Mouse (Mus musculus) ES-E14 (cell line): Measurements from ENCODE around the gene Ilvbl. TPM values are rescaled to one million over a fixed set of nuclear protein-coding genes. Genes with fewer than 3 reads are reported as not detected.
"Not testable (repeated sequence)": the region's sequence is repeated elsewhere in the genome, so short reads cannot be mapped to it uniquely, and the experiment has no call there.

Source experiments
- DNase-seq: peaks from one replicate; pipeline ENCODE4 v3.0.0-alpha.2; 2013; ENCODE audit warnings: low read depth, low spot score
- H3K27ac ChIP-seq: 2 replicates; pipeline ENCODE4 v1.5.1; 2012; ENCODE audit warnings: low read depth, mild to moderate bottlenecking, low read length, moderate library complexity, mixed read lengths; ENCODE audit not compliant: poor library complexity, insufficient read depth, severe bottlenecking
- H3K36me3 ChIP-seq: 2 replicates; pipeline ENCODE4 v1.6.1; 2012; ENCODE audit warnings: mild to moderate bottlenecking, low read length, moderate library complexity, mixed read lengths; ENCODE audit not compliant: control insufficient read depth, poor library complexity, insufficient read depth, severe bottlenecking
- H3K4me1 ChIP-seq, 2 experiments: fragments of 150-350 bp in 1 of 2; sonication (generic) in 1 of 2; 2 replicates each; pipeline ENCODE4 v1.6.1; 2012; ENCODE audit warnings: low read length in 2 of 2, mild to moderate bottlenecking in 1 of 2, mixed read lengths in 1 of 2; ENCODE audit not compliant: control insufficient read depth in 2 of 2, insufficient read depth in 2 of 2, poor library complexity in 1 of 2
- H3K4me3 ChIP-seq, 2 experiments: fragments of 150-350 bp in 1 of 2; sonication (generic) in 1 of 2; 2 replicates each; pipeline ENCODE4 v1.5.1; 2012; ENCODE audit warnings: low read length in 2 of 2, low read depth in 1 of 2, mild to moderate bottlenecking in 1 of 2, mixed read lengths in 1 of 2; ENCODE audit not compliant: insufficient read depth in 1 of 2, poor library complexity in 1 of 2, severe bottlenecking in 1 of 2
- H3K9ac ChIP-seq: 2 replicates; pipeline ENCODE4 v1.6.1; 2012; ENCODE audit warnings: low read depth, mild to moderate bottlenecking, low read length, mixed read lengths; ENCODE audit not compliant: poor library complexity, insufficient read depth, severe bottlenecking
- H3K9me3 ChIP-seq: fragments of 150-350 bp; sonication (generic); 2 replicates; pipeline ENCODE4 v1.6.1; 2012; ENCODE audit warnings: low read depth, mild to moderate bottlenecking, low read length; ENCODE audit not compliant: control insufficient read depth, insufficient read depth
- CHD2 ChIP-seq: IDR thresholded peaks from 2 replicates; pipeline ENCODE4 v1.6.1; 2014; ENCODE audit warnings: mild to moderate bottlenecking, low read depth, low read length, inconsistent platforms
- HCFC1 ChIP-seq: IDR thresholded peaks from 2 replicates; pipeline ENCODE4 v1.6.1; 2012; ENCODE audit warnings: low read length, inconsistent platforms, borderline replicate concordance; ENCODE audit not compliant: insufficient read depth
- MAFK ChIP-seq: IDR thresholded peaks from 2 replicates; pipeline ENCODE4 v1.6.1; 2014; ENCODE audit warnings: mild to moderate bottlenecking, low read depth, low read length, inconsistent platforms; ENCODE audit not compliant: insufficient read depth
- ZC3H11A ChIP-seq: IDR thresholded peaks from 2 replicates; pipeline ENCODE4 v1.6.1; 2012; ENCODE audit warnings: low read depth, mild to moderate bottlenecking, inconsistent platforms, low read length, borderline replicate concordance
- ZNF384 ChIP-seq: IDR thresholded peaks from 2 replicates; pipeline ENCODE4 v1.6.1; 2012; ENCODE audit warnings: low read depth, low read length, inconsistent platforms
- in situ Hi-C, 2 experiments: fragments of 600-800 bp; cut with MboI; formaldehyde crosslinking; loops; one replicate each; pipeline ENCODE4 v1.15.1; 2025; ENCODE audit warnings: low sequenced_read_pairs in 2 of 2, inconsistent platforms in 1 of 2; ENCODE audit not compliant: unreplicated experiment in 2 of 2
- total RNA-seq: library from RNA; depleted of rRNA; stranded (reverse); fragments of 300-350 nt; gene quantifications from 2 replicates; pipeline ENCODE4 v1.2.3, GENCODE M21; 2012; rRNA removed

The Ilvbl gene
- 25.5 and 36.0 TPM in 2 replicates for total RNA-seq

DNA sequence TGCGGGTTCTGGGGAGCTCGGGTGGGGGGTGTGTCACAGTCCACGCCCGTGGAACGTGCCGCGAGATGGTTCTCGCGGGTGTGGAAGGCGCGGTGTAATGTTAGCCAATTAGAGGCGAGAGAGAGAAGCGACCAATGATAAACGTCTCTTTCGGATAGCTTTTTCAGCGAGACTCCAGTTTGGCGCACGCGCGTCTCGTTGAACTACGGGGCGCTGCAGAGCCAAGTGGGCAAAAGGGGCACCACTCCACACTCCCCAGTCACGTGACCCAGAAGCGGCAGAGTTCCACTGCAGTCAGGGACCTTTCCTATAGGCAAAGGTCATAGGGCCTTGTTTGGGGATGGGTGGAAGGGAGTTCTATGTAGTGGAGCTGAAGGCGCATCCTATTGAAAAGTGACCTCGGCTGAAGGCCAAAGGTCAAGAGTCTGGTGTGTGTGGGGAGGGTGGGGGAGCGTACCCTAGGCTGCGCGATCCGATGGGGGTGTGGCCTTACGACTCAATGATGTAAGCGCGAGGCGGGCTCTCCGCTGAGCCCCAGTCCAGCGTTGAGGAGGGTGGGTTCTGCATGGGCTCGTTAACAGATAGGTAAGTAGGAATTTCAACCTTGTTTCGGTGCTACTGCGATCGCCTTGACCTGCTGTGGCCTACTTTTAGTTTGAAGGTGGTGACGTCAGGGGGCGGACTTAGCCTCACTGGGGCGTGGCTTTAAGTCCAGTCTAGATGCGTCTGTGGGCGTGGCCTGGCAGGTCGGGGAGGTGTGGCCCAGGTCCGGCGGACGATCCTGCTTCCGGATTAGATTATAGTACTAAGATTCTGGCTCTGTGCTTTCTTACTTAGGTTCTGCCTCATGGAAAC is at the start of gene Ilvbl:
Gene Ilvbl (plus strand): TSS at position 97 of the 855 bp plus-strand sequence.
- Histone ChIP-seq H3K9ac (peak within 1 kb of the TSS; percentile 81), H3K9me3 (no peaks in the 10 kb centered on the region), H3K4me1 (peaks cover 0 to 2% of the 10 kb centered on the region in 2 experiments; a peak in 2 of 4 replicates), H3K27ac (peak within 1 kb of the TSS; percentile 82), H3K4me3 (peak within 1 kb of the TSS; percentile 64 to 80), H3K36me3 (peaks cover 9% of the 10 kb centered on the region)
- TF ChIP-seq ZC3H11A (no peak), CHD2 (peak; percentile 84)
- peak; percentile 95 for DNase-seq
- in situ Hi-C loops = no loop called here

DNA sequence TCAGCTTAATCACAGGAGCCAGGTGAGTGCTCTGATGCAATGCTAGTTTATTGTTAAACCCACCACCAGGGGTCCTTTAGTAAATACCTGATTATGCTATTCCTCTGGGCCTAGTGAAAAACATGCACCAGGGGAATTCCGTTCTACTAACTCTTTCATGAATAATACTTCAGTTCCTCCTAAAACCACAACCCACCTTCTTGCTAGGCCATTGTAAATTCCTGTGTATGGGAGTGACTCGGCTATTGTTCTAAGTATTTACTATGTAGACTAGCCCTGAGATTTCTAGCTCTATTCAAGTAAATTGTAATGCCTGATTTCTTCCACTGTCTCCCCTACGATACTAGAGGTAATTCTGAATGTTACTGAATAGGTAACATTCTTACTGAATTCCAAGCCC is 49.1 kb upstream of the Ilvbl start:
- H3K27ac ChIP-seq, DNase-seq, H3K9ac ChIP-seq, H3K9me3 ChIP-seq, in situ Hi-C loops, H3K4me1 ChIP-seq, H3K36me3 ChIP-seq, H3K4me3 ChIP-seq: not testable (repeated sequence)

DNA sequence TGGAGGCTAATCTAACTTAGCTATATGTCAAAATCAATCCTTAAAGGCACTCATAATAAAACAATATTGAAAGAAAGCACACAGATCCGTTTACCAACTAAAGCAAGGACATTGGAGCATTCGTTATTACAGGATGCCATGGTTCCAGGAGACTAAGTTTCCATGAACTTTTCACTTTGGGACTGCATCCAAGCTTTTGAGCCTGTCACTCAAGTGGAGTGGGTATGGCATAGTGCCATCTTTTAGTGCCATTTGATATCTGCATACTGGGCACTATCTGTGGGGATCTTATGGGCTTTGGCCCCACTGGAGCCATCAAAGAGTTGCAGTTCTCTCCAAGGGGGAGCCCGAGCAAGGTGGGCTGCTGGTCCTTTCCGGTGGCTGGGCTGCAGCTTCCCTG is 48.6 kb upstream of the Ilvbl start:
- peaks cover 0 to 2% of the 10 kb centered on the region in 2 experiments; a peak in 1 of 4 replicates for H3K4me1 ChIP-seq
- DNase-seq = no peak
- no peak overlapping the region for H3K27ac ChIP-seq
- no peaks in the 10 kb centered on the region for H3K36me3 ChIP-seq
- TF ChIP-seq MAFK (no peak), HCFC1 (no peak), ZC3H11A (no peak), ZNF384 (no peak), CHD2 (no peak)
- H3K9me3 ChIP-seq = no peaks in the 10 kb centered on the region
- no peak overlapping the region for H3K4me3 ChIP-seq
- H3K9ac ChIP-seq = no peak overlapping the region
- in situ Hi-C loops = no loop called here

DNA sequence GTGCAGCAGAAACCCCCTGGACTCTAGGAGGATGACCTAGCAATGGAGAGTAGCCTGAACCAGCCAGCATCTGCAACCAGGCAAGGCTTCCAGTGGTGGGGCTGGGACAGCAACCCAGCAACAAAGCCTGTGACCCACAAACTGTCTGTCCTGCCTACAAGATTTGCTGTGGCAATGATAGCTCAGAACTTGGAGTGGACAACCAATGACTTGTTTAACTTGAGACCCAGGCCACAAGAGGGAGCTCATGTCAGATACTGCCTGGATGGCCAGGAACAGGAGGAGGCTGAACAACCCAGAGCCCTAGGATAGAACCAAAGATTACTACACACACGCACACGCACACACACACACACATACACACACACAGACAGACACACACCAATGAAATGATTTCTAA is 33.2 kb upstream of the Ilvbl start:
- in situ Hi-C loops = no loop called here
- no peaks in the 10 kb centered on the region for H3K4me1 ChIP-seq
- DNase-seq = peak; percentile 19
- no peak overlapping the region for H3K9ac ChIP-seq
- H3K27ac ChIP-seq = no peak overlapping the region
- no peaks in the 10 kb centered on the region for H3K36me3 ChIP-seq
- TF ChIP-seq ZNF384 (no peak), CHD2 (no peak), ZC3H11A (no peak), HCFC1 (no peak), MAFK (no peak)
- no peak overlapping the region for H3K4me3 ChIP-seq
- no peaks in the 10 kb centered on the region for H3K9me3 ChIP-seq

DNA sequence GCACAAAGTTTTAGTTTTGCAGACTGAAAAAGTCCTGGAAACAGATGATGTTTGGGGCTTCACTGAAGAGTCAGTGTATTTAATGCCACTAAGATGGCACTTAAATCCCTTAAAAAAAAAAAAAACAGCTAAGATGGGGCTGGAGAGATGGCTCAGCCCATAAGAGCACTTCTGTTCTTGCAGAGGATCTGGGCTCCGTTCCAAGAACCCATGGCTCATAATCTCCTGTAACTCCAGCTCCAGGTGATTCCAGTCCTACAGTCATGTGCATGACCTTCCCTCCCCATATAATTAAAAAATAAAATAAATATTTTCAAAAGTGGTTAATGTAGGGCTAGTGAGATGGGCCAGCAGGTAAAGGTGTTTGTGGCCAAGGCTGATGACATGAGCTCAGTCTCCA is 9.1 kb upstream of the Ilvbl start:
- Histone ChIP-seq H3K36me3 (no peaks in the 10 kb centered on the region), H3K4me1 (no peaks in the 10 kb centered on the region), H3K27ac (no peak overlapping the region), H3K9ac (no peak overlapping the region), H3K9me3 (no peaks in the 10 kb centered on the region), H3K4me3 (no peak overlapping the region)
- DNase-seq = no peak
- TF ChIP-seq HCFC1 (no peak), ZC3H11A (no peak)
- in situ Hi-C loops = no loop called here
